Mouse (Mus musculus) lung, adult 2 months (tissue): ENCODE data around the gene H2-Q6. TPM values are rescaled to one million over a fixed set of nuclear protein-coding genes. Genes with fewer than 3 reads are reported as not detected.
A peak's percentile ranks its signal among the peaks of the same experiment; 100 is the strongest.
"Not testable (repeated sequence)": the region's sequence is repeated elsewhere in the genome, so short reads cannot be mapped to it uniquely, and the experiment has no call there.

ENCODE experiments used
- DNase-seq: peaks from one replicate; pipeline ENCODE4 v3.0.0; 2022
- H3K4me1 ChIP-seq: fragments of 200-500 bp; 2 replicates; pipeline ENCODE4 v1.6.1; 2011; ENCODE audit warnings: low read length; ENCODE audit not compliant: control insufficient read depth, insufficient read depth
- H3K4me3 ChIP-seq: fragments of 200-500 bp; replicated peaks from 2 replicates; pipeline ENCODE3; 2011; ENCODE audit warnings: low read depth, mild to moderate bottlenecking, control low read depth, low read length; ENCODE audit errors: extremely low read depth
- CTCF ChIP-seq: fragments of 200-500 bp; IDR thresholded peaks from 2 replicates; pipeline ENCODE4 v1.5.1; 2011; ENCODE audit warnings: mild to moderate bottlenecking, low read length, control low read depth; ENCODE audit not compliant: insufficient read depth
- POLR2A ChIP-seq: fragments of 200-500 bp; IDR thresholded peaks from 2 replicates; pipeline ENCODE4 v1.6.1; 2011; ENCODE audit warnings: low read depth, mild to moderate bottlenecking, control low read depth, low read length, borderline replicate concordance; ENCODE audit errors: extremely low read depth
- WGBS: fragments of 180-500 bp; shearing (Covaris S2); methylation state at CpG from one replicate; pipeline ENCODE4 v1.1.7; 2018; 5-methylcytosine and 5-hydroxymethylcytosine counted together
- polyA plus RNA-seq: library from polyadenylated mRNA; depleted of rRNA; stranded (reverse); fragments of >200 nt; gene quantifications from 2 replicates; pipeline ENCODE4 v1.2.3, GENCODE M21; 2012

H2-Q6 gene
- polyA plus RNA-seq, 1 experiment, result 91.1 TPM

DNA sequence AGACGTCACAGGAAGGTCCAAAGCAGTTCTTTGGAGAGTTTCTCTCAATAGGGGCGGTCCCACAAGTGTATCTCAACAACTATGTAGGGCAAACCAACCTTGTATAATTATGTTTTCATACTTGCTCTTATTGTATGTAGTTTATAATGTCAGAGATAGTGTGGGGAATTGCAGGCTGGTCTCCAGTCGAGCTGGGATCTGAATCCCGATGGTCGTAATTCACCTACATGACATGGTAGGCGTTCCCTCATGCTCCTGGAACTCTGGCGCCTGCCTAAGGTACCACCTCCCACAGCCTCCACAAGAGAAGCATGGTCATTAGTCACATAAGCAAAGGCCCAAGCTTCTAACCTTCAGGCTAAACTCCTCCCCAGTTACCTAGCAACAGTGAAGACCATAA, 5.9 kb upstream of the H2-Q6 start:
- WGBS, result 81% methylated on average over 7 of the region's 7 CpGs
- Histone ChIP-seq H3K4me1 (no peaks in the 10 kb centered on the region), H3K4me3 (no peak overlapping the region)
- DNase-seq, result no peak
- TF ChIP-seq POLR2A (no peak), CTCF (no peak)

DNA sequence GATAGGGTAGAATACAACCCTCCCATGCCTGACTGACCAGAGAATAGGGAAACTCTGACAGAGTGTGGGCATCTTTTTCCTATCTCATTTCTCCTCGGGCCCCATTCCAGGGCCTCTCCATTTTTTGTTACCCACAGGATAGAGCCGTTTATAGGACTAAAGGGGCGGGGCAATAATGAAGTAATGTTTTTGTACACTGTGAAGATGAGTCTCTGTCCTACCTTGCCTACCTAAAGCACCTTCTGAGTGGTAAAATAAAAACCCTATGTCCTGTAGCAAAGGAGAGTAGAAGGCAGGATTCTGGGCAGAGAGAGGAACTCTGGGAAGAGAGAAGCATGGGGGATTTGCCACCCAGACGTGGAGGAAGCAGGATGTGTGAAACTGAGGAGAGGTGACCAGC, 5.1 kb upstream of the H2-Q6 start:
- H3K4me3 ChIP-seq, H3K4me1 ChIP-seq: not testable (repeated sequence)
- WGBS, result 53% methylated on average over 4 of the region's 4 CpGs

DNA sequence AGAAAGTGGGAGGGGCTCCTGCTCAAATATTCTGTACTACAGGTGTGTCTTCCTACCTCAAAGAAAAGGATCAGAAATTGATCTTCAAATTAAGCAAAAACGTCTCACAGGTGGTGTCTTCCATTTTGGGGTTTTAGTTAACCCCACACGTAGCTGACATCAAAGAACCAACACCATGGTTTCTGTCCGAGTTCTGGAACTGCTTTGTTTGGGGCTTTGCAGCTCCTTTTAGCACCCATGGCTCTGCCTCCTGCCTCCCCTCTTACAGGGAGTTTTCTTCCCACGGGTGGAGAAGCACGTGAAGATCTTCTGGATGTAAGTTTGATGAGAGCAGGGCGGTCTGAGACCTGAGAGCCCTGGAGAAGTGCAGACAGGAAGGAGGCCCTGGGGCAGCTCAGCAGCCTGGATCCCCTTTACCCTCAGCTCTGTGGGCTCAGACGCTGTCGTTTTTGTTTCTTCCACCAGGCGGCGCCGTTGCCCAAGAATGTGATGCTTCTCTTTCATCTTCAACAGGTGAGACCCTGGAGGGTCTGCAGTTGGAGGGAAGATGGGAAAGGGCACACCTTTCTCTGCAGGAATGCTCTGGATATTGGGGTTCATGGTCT, 4.3 kb upstream of the H2-Q6 start:
- peak; percentile 55 for TF ChIP-seq CTCF
- peak; percentile 48 for DNase-seq
- H3K4me1 ChIP-seq, H3K4me3 ChIP-seq: not testable (repeated sequence)
- 13% methylated on average over 11 of the region's 11 CpGs for WGBS

More for the DNA sequence above, 5.1 kb upstream of the H2-Q6 start:
- DNase-seq, result not testable (repeated sequence)

DNA sequence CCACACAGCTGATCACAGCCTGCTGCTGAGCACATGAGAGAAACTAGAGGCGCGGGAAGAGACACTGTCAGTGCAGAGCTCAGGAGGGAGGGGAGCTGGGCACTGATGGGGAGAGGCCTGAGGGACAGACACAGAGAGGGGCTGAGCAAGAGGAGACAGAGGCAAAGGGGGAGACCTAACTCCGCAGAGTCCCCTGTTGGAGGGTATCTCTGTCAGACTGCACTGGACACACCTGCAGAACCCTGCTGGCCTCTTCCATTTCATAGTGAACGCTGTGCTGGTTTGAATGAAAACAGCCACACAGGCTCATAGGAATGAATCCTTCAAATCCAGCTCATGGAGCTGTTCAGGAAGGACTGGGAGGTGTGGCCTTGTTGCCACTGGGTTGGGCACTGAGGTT, 3.3 kb upstream of the H2-Q6 start:
- H3K4me3 ChIP-seq, DNase-seq, H3K4me1 ChIP-seq: not testable (repeated sequence)
- WGBS, result 92% methylated on average over 4 of the region's 4 CpGs

DNA sequence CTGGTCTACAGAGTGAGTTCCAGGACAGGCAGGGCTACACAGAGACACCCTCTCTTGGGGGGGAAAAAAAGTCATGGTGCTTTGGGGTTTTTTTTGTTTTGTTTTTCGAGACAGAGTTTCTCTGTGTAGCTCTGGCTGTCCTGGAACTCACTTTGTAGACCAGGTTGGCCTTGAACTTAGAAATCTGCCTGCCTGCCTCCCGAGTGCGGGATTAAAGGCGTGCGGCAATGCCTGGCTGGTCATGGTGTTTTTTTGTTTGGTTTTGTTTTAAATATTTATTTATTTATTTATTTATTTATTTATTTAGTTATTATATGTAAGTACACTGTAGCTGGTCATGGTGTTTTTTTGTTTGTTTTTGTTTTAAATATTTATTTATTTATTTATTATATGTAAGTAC, 2.3 kb upstream of the H2-Q6 start:
- H3K4me1 ChIP-seq, H3K4me3 ChIP-seq, DNase-seq: not testable (repeated sequence)
- WGBS, result 92% methylated on average over 5 of the region's 5 CpGs

DNA sequence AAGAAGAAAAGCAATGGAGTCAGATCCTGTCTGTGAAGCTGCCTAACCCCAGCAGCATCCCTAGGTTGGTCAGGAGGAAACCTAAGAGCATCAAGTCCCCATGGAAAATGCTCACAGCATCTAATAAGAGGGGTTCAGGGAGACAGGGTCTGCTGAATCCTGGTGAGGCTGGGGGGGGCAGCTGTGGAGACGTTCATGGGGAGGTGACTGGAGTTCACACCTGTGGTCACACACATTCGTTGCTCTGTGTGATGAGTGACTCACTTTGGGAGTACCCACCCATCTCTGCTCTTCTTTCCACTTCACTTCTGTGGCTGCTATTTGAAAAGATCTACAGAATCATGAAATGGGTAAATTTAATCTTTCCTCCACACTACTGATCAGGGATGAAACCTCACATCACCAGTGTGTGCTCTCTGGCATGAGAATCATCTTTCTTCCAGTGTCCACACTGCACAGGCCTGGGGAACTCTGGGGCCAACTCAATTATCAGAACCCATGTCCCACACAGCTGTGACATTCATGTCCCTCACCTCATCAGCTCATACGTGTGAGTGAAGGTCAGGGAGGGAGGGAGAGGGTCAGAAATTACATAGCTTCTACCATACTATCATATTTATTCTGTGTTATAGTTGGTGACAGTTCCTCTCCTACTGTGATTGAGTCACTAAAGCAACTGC, 1.4 kb upstream of the H2-Q6 start:
- DNase-seq, H3K4me3 ChIP-seq, H3K4me1 ChIP-seq: not testable (repeated sequence)
- WGBS, result 57% methylated on average over 3 of the region's 3 CpGs

DNA sequence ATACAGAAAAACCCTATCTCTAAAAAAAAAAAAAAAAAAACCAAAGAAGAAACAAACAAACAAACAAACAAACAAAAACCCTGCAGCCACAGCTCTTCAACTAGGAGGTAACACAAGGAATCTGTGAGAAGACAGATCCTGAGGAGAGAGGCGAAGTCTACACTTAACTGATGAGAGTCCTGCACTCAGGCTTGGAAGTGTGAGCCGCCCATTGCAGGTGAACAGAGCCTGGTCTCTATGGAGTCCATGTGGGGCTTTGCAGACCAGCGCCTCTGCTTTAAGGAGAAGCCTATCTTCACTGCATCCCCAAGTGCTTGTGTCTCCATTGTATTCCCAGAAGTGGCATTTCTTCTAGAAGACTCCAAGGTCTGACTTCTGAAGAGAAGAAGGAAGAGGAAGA, 544 bp upstream of the H2-Q6 start:
- 89% methylated on average over 3 of the region's 3 CpGs for WGBS

DNA sequence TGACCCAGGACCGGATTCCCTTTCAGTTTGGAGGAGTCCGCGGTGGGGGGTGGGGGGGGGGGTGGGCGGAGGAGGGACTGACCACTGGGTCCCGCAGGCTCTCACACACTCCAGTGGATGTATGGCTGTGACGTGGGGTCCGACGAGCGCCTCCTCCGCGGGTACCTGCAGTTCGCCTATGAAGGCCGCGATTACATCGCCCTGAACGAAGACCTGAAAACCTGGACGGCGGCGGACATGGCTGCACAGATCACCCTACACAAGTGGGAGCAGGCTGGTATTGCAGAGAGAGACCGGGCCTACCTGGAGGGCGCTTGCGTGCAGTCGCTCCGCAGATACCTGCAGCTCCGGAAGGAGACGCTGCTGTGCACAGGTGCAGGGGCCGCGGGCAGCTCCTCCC, 824 bp downstream of the H2-Q6 start:
- not testable (repeated sequence) for H3K4me1 ChIP-seq
- DNase-seq, result peak; percentile 31
- WGBS, result 23% methylated on average over 28 of the region's 28 CpGs
- H3K4me3 ChIP-seq, result peak overlapping the region; percentile 53

More for the DNA sequence above, 544 bp upstream of the H2-Q6 start:
- not testable (repeated sequence) for DNase-seq, H3K4me3 ChIP-seq, H3K4me1 ChIP-seq

DNA sequence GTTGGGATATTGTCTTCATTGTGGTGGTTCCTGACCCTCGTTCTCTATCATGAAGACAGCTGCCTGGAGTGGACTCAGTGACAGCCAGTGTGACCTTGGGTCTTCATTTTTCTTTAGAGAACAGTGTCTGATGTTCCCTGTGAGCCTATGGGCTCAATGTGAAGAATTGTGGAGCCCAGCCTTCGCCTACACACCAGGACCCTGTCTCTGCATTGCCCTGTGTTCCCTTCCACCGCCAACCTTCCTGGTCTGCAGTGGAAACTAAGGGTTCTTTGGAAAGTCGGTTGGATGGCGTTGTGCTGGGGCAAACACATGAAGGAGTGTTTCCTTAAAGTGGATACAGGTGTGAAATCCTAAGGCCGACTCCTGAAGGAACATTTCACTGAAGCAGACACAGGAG, 4.2 kb downstream of the H2-Q6 start:
- H3K4me1 ChIP-seq, DNase-seq, H3K4me3 ChIP-seq: not testable (repeated sequence)
- 90% methylated on average over 6 of the region's 6 CpGs for WGBS

DNA sequence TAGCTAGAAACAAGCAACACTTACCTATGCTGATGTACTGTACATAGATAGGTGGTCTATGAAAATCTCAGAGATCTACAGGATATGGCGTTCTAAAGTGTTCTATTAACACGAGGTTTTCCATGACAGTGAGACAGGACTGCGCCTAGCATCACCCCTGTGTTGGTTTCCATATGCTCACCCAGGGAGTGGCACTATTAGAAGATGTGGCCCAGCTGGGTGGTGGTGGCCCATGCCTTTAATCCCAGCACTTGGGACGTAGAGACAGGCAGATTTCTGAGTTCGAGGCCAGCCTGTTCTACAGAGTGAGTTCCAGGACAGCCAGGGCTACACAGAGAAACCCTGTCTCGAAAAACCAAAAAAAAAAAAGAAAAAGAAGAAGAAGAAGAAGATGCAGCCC, 6.0 kb downstream of the H2-Q6 start:
- WGBS, result 88% methylated on average over 6 of the region's 6 CpGs
- not testable (repeated sequence) for H3K4me1 ChIP-seq, H3K4me3 ChIP-seq, DNase-seq

DNA sequence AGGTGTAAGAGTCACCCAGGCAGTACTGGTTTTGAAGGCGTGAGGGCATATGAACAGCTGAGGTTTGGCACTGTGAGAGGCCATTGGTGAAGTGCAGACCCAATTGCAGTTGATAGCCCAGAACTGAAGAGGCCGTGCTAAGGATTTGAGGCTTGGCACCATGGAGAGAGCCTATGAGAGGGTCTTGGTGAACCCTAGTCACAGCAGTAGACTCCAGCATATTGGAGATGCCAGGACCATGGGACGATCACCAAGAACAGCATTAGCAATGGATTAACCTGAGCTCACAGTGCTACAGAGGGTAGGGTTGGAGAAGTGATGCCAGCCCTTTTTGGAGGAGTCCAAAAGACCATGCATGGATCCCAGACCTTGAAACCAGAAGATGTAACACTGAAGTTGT, 7.5 kb downstream of the H2-Q6 start:
- not testable (repeated sequence) for H3K4me1 ChIP-seq, H3K4me3 ChIP-seq, DNase-seq
- 81% methylated on average over 3 of the region's 3 CpGs for WGBS

DNA sequence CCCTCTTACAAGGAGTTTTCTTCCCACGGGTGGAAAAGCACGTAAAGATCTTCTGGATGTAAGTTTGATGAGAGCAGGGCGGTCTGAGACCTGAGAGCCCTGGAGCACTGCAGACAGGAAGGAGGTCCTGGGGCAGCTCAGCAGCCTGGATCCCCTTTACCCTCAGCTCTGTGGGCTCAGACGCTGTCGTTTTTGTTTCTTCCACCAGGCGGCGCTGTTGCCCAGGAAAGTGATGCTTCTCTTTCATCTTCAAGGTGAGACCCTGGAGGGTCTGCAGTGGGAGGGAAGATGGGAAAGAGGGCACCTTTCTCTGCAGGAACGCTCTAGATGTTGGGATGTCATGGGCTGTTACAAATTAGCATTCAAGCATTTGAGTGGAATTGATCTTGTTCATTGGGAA, 10.2 kb downstream of the H2-Q6 start:
- peak; percentile 51 for TF ChIP-seq CTCF
- 8% methylated on average over 8 of the region's 8 CpGs for WGBS
- H3K4me3 ChIP-seq, H3K4me1 ChIP-seq: not testable (repeated sequence)
- peak; percentile 20 for DNase-seq

DNA sequence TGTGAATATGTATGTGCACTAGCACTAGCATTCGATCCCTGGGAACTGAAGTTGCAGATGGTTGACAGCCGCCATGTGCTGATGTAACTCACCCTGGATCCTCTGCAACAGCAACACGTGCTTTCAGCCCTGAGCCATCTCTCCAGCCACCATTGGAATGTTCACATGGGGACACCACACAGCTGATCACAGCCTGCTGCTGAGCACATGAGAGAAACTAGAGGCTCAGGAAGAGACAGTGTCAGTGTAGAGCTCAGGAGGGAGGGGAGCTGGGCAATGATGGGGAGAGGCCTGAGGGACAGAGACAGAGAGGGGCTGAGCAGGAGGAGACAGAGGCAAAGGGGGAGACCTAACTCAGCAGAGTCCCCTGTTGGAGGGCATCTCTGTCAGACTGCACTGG, 10.9 kb downstream of the H2-Q6 start:
- DNase-seq, result not testable (repeated sequence)
- WGBS, result 64% methylated on average over 3 of the region's 3 CpGs

DNA sequence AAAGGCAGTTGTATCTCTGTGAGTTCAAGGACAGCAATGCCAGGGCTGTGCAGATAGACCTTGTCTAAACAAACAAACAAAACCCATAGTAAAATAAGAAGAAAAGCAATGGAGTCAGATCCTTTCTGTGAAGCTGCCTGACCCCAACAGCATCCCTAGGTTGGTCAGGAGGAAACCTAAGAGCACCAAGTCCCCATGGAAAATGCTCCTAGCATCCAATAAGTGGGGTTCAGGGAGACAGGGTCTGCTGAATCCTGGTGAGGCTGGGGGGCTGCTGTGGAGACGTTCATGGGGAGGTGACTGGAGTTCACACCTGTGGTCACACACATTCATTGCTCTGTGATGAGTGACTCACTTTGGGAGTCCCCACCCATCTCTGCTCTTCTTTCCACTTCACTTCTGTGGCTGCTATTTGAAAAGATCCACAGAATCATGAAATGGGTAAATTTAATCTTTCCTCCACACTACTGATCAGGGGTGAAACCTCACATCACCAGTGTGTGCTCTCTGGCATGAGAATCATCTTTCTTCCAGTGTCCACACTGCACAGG, 12.8 kb downstream of the H2-Q6 start:
- WGBS, result 65% methylated on average over 1 of the region's 1 CpGs
- not testable (repeated sequence) for H3K4me3 ChIP-seq, H3K4me1 ChIP-seq, DNase-seq

More for the DNA sequence above, 10.9 kb downstream of the H2-Q6 start:
- not testable (repeated sequence) for H3K4me3 ChIP-seq, H3K4me1 ChIP-seq

DNA sequence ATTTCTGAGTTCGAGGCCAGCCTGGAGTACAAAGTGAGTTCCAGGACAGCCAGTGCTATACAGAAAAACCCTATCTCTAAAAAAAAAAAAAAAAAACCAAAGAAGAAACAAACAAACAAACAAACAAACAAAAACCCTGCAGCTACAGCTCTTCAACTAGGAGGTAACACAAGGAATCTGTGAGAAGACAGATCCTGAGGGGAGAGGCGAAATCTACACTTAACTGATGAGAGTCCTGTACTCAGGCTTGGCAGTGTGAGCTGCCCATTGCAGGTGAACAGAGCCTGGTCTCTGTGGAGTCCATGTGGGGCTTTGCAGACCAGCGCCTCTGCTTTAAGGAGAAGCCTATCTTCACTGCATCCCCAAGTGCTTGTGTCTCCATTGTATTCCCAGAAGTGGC, 13.7 kb downstream of the H2-Q6 start:
- not testable (repeated sequence) for DNase-seq, H3K4me1 ChIP-seq, H3K4me3 ChIP-seq
- WGBS, result 88% methylated on average over 2 of the region's 3 CpGs
